Mouse (Mus musculus) spleen, adult 2 months (tissue): Measurements from ENCODE around the gene Scimp. TPM values are rescaled to one million over a fixed set of nuclear protein-coding genes. Genes with fewer than 3 reads are reported as not detected.

Experiments used
- DNase-seq, 2 experiments: peaks; one replicate each; pipeline versions ENCODE4 v3.0.0 to v3.0.0-alpha.2; 2012 to 2021; ENCODE audit warnings: low spot score in 2 of 2, low read depth in 1 of 2
- H3K27ac ChIP-seq: fragments of 200-500 bp; 2 replicates; pipeline ENCODE4 v1.5.1; 2012; ENCODE audit warnings: low read length, inconsistent platforms; ENCODE audit not compliant: insufficient read depth
- H3K27me3 ChIP-seq: fragments of 200-500 bp; 2 replicates; pipeline ENCODE4 v1.6.1; 2012; ENCODE audit warnings: mild to moderate bottlenecking, moderate library complexity, low read length, inconsistent platforms; ENCODE audit not compliant: control insufficient read depth, insufficient read depth
- H3K36me3 ChIP-seq: fragments of 200-500 bp; 2 replicates; pipeline ENCODE4 v1.6.1; 2012; ENCODE audit warnings: mild to moderate bottlenecking, low read length, inconsistent platforms; ENCODE audit not compliant: control insufficient read depth, insufficient read depth
- H3K4me1 ChIP-seq: fragments of 200-500 bp; 2 replicates; pipeline ENCODE4 v1.6.1; 2011; ENCODE audit warnings: inconsistent platforms; ENCODE audit not compliant: control insufficient read depth, insufficient read depth, insufficient read length
- H3K4me3 ChIP-seq: fragments of 200-500 bp; 2 replicates; pipeline ENCODE4 v1.5.1; 2011; ENCODE audit warnings: mild to moderate bottlenecking, inconsistent platforms; ENCODE audit not compliant: insufficient read depth, insufficient read length; ENCODE audit errors: extremely low read depth
- CTCF ChIP-seq: fragments of 200-500 bp; IDR thresholded peaks from 2 replicates; pipeline ENCODE4 v1.5.1; 2011; ENCODE audit warnings: mild to moderate bottlenecking, inconsistent platforms; ENCODE audit not compliant: insufficient read depth, insufficient read length, insufficient replicate concordance; ENCODE audit errors: extremely low read depth
- POLR2A ChIP-seq: fragments of 200-500 bp; IDR thresholded peaks from 2 replicates; pipeline ENCODE4 v1.6.1; 2011; ENCODE audit warnings: low read depth, low read length, inconsistent platforms
- WGBS: fragments of 180-500 bp; shearing (Covaris S2); methylation state at CpG from one replicate; pipeline ENCODE4 v1.1.7; 2018; 5-methylcytosine and 5-hydroxymethylcytosine counted together
- polyA plus RNA-seq: library from polyadenylated mRNA; depleted of rRNA; stranded (reverse); fragments of >200 nt; gene quantifications from 2 replicates; pipeline ENCODE4 v1.2.3, GENCODE M21; 2012; rRNA removed

Scimp gene
- 6.8 and 7.6 TPM in 2 replicates for polyA plus RNA-seq

DNA sequence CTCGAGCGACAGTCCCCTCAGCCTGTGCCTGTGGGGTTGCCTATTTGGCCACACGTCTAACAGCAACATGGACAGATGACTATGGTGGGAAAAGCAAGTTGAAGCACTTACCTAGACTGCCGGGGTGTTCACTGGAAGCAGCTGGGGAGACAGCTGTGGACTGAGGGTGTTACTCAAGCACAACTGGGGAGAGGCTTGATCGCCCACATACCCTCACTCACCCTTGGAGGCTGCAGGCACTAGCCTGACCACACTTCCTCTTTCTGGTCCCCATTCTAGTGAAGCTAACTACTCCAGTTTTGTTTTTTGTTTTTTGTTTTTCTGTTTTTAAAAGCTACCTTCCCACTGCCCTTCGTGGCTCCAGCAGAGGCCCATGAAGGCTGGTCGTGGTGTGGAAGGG lies at the start of gene Scimp:
Gene Scimp, minus strand, starts transcription at position 222 of the 400 bp plus-strand sequence.
- Histone ChIP-seq H3K27ac (peak within 1 kb of the TSS; percentile 92), H3K4me3 (peak within 1 kb of the TSS; percentile 44), H3K27me3 (no peaks in the 10 kb centered on the region), H3K36me3 (no peaks in the 10 kb centered on the region), H3K4me1 (peaks cover 13% of the 10 kb centered on the region; the same call in 1 of the 2 replicates)
- WGBS, result 16% methylated on average over 7 of the region's 7 CpGs
- TF ChIP-seq CTCF (no peak), POLR2A (peak; percentile 25; the same call in 1 of the 2 replicates)
- peak in 1 of 2 experiments; percentile 64 for DNase-seq

DNA sequence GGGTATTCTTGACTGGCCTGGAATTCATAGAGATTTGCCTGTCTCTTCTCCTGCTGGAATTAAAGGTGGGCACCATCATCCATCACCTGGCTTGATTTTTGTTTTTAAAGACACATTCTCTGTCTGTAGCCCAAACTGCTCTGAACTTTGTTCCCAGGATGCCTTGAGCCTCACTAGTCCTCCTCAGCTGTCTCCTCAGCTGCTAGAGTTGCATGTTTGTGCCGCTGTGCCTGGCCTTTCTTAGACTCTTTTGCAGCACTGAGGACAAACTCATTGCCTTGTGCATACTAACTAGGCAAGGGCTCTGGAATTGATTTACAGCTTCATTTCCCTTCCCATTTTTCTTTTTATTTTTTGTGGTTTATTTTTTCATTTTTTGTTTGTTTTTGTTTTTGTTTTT lies 48.0 kb upstream of the Scimp start:
- 94% methylated on average over 1 of the region's 1 CpGs for WGBS
- Histone ChIP-seq H3K4me3 (no peak overlapping the region), H3K4me1 (no peaks in the 10 kb centered on the region), H3K27me3 (no peaks in the 10 kb centered on the region), H3K27ac (no peak overlapping the region), H3K36me3 (no peaks in the 10 kb centered on the region)
- no peak for TF ChIP-seq POLR2A
- TF ChIP-seq CTCF, result no peak
- no peak for DNase-seq

DNA sequence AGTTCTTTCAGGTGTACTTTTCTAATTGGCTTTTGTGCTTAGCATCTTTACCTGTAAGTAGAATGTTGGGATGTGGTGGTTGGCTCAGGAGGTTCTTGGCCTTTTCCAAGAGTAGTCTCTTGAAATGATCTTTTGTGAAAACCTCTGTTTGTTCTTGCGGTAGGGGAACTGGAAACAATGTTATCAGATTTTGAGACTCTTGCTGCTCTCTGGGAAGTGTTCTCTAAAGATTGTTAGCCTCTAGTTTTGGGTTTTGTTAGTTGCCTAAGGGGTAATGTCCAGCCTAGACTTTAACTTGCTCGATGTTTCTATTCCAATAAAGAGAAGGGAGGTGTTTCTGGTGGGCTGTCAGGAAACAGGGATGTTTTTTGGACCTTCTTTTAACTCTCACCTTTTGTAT lies 33.6 kb upstream of the Scimp start:
- H3K27me3 ChIP-seq, result no peaks in the 10 kb centered on the region
- no peak overlapping the region for H3K4me3 ChIP-seq
- H3K27ac ChIP-seq, result no peak overlapping the region
- no peak for TF ChIP-seq CTCF
- no peak for TF ChIP-seq POLR2A
- peaks cover 4% of the 10 kb centered on the region; the same call in 1 of the 2 replicates for H3K4me1 ChIP-seq
- DNase-seq, result no peak
- 21% methylated on average over 2 of the region's 2 CpGs for WGBS
- H3K36me3 ChIP-seq, result no peaks in the 10 kb centered on the region

DNA sequence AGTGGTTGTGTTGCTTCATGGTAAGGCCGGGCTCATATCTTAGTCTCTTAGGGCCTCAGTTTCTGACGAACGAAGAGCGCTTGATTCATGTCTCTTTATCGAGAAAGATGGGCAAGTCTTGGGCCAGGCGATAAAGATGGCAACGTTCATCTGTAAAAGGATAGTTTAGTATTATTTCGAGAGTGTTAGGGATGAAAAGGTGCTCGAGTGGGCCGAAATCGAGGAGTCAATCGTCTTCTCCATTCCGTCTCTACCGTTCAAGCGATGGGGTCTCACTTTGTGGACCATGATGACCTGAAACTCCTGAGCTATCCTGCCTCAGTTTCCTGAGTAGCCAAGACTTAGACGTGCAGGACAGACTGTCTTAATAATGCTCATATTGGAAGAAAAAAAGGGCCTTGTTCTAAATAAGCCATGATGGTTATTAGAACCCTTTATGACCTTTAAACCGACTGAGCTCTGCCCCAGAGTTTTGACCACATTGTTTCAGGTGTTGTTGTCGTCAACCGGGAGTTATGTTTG lies 33.1 kb upstream of the Scimp start:
- no peaks in the 10 kb centered on the region for H3K36me3 ChIP-seq
- 11% methylated on average over 19 of the region's 19 CpGs for WGBS
- H3K27me3 ChIP-seq, result no peaks in the 10 kb centered on the region
- TF ChIP-seq POLR2A, result no peak
- no peak for TF ChIP-seq CTCF
- no peak for DNase-seq
- peak overlapping the region; percentile 49; the same call in 1 of the 2 replicates for H3K27ac ChIP-seq
- H3K4me3 ChIP-seq, result peak overlapping the region; percentile 83
- H3K4me1 ChIP-seq, result peaks cover 4% of the 10 kb centered on the region; the same call in 1 of the 2 replicates

DNA sequence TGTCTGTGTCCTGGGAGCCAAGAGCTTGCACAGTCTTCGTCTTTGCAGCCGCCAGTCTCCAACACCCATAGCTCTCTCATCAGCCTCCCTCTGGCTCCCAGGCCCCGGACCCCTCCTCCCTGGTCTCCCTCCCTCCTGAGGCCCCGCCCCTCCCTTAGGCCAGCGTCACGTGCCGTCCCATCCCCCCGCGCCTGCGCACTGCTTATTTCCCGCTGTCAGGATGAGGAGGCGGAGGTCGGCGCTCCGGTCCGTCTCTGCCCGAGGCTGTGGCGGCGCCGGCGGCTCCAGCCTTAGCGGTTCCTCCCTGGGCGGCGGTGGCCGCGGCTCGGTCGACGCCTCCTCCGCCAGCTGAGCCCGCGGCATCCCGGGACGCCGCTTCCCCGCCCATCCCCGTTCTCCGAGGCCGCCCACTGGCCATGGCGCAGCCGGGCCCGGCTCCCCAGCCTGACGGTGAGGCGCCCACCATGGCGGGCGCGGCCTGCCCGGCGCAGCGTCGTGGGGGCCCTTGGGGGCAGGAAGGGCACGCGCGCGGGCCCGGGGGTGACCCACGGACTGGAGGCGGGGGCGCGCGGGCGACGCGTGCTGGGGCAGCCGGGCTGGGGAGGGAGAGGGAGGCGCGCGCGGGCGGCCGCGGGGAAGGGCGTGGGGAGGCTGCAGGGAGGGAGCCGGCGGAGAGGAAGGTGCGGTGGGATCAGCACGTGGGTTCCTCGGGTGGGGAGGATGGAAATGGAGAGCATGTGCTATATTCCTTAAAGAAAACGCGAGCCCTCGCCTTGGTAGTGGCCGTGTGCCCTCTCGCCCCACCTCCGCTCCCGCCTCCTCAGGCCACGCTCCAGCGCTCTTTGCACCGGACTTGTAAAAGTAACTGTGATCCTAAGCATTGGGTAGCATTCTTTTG lies 32.4 kb upstream of the Scimp start, which contains the start of gene Rabep1:
Gene Rabep1, plus strand, starts transcription at position 220 of the 898 bp plus-strand sequence.
- TF ChIP-seq POLR2A (peak; percentile 75), CTCF (no peak)
- Histone ChIP-seq H3K4me1 (peaks cover 4% of the 10 kb centered on the region; the same call in 1 of the 2 replicates), H3K27me3 (no peaks in the 10 kb centered on the region), H3K36me3 (no peaks in the 10 kb centered on the region), H3K4me3 (peak within 1 kb of the TSS; percentile 83), H3K27ac (peak within 1 kb of the TSS; percentile 73)
- WGBS, result 2% methylated on average over 83 of the region's 88 CpGs
- DNase-seq, result peak; percentile 69 to 92

DNA sequence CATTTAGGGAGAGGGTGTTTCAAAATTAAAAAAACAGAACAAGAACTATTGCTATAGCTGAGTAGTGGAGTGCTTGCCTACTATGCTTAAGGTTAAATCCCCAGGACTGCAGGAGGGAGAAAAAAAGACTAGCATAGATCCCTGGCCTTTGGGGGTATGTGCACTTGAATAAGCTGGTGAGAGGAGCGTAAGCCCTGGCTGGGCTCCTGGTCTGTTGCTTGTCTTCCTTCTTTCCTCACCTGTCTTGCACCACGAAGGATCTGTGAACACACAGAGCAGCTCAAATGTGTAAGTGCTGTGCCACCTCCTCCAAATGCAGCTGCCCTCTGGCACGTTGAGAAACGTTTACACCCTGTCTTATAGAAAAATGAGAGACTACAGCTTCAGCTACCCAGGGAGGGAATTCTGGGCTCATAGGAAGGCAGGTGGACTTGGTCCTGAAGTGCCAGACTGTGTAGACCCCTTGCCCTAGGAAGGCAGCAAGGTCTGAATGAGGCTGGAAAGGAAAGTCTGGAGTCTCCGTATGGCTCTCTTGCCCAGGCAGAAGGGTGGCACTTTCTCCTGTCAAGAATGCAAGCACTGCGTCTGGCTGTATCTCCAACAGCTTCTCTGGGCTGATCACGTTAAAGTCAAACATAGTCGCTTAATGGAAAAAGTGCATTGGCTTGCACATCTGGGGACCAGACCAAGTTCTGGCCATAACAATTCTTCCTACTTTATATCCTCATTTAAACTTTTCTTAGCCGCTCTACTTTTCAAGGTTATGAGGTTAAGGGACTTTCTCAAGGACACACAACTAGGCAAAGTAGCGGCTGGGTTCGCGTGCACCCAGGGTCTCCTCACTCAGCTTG lies 31.5 kb upstream of the Scimp start:
- H3K27ac ChIP-seq, result no peak overlapping the region
- peaks cover 4% of the 10 kb centered on the region; the same call in 1 of the 2 replicates for H3K4me1 ChIP-seq
- no peak for TF ChIP-seq POLR2A
- TF ChIP-seq CTCF, result no peak
- peak overlapping the region; percentile 83 for H3K4me3 ChIP-seq
- no peaks in the 10 kb centered on the region for H3K27me3 ChIP-seq
- H3K36me3 ChIP-seq, result no peaks in the 10 kb centered on the region
- 41% methylated on average over 12 of the region's 12 CpGs for WGBS
- no peak for DNase-seq

DNA sequence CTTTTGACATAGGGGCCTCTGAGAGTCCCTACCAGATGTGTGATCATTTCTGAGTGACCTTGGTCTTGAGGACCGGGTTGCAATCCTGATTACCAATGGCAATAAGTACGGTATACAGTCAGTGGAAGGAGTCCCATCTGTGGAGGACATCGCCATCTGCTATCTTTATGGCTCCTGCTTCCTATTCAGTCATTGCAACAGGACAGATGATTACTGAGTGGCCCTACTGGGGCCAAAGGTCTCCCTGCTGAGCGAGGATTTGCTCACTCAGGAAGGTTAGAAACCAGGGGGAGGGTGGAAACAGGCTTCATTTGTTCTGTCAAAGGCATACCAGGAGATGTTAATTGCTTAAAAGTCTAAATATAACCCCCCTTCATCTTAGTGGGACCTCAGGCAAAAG lies 30.6 kb upstream of the Scimp start:
- Histone ChIP-seq H3K4me1 (peaks cover 4% of the 10 kb centered on the region; the same call in 1 of the 2 replicates), H3K36me3 (no peaks in the 10 kb centered on the region), H3K4me3 (no peak overlapping the region), H3K27ac (no peak overlapping the region), H3K27me3 (no peaks in the 10 kb centered on the region)
- TF ChIP-seq POLR2A (no peak), CTCF (no peak)
- 93% methylated on average over 4 of the region's 4 CpGs for WGBS
- no peak for DNase-seq
